Mouse (Mus musculus): Measurements from ENCODE around the gene Cnnm1.
"Not testable (repeated sequence)": the region's sequence is repeated elsewhere in the genome, so short reads cannot be mapped to it uniquely, and the experiment has no call there.

GRCm38 (mm10) chr19:43493316-43493715 is 53.1 kb downstream of the Cnnm1 start:
- TF ChIP-seq JUND (conservative IDR thresholded peaks at IDR 0.05; ENCODE audit: low read depth, low read length); CTCF (conservative IDR thresholded peaks at IDR 0.05 in 1 of 2, IDR thresholded peaks at IDR 0.05 in 1 of 2; ENCODE audit: low read depth in 2 of 2, low read length in 2 of 2); POLR2AphosphoS2 (IDR thresholded peaks at IDR 0.05; ENCODE audit: low read depth, low read length); CHD2 (IDR thresholded peaks at IDR 0.05; ENCODE audit: low read length); NRF1 (IDR thresholded peaks at IDR 0.05; ENCODE audit: low read depth, low read length); TCF12 (IDR thresholded peaks at IDR 0.05; ENCODE audit: low read depth, low read length); POLR2A (IDR thresholded peaks at IDR 0.05; ENCODE audit: low read depth, low read length); USF2 (conservative IDR thresholded peaks at IDR 0.05; ENCODE audit: low read depth, low read length); GABPA (IDR thresholded peaks at IDR 0.05; ENCODE audit: insufficient replicate concordance, low read depth, low read length); MAFK (IDR thresholded peaks at IDR 0.05; ENCODE audit: insufficient replicate concordance, low read length); KAT2A (IDR thresholded peaks at IDR 0.05; ENCODE audit: insufficient replicate concordance, low read length); EP300 (IDR thresholded peaks at IDR 0.05; ENCODE audit: low read length); ZNF384 (IDR thresholded peaks at IDR 0.05; ENCODE audit: low read depth, low read length); MXI1 (IDR thresholded peaks at IDR 0.05; ENCODE audit: low read depth, low read length): not testable (repeated sequence)

Data from CH12.LX (cell line).